Mouse (Mus musculus) 416B (cell line): ENCODE data around the gene Tmem9b.

ENCODE experiments used
- DNase-seq: peaks from one replicate; pipeline ENCODE4 v3.0.0; 2011; ENCODE audit warnings: low read depth

Gene Tmem9b

GRCm38 (mm10) chr7:109739822-109740370, 12.8 kb downstream of the Tmem9b start:
- DNase-seq, result no peak

- no peak for DNase-seq
These were observed 17.9 kb downstream of the Tmem9b start for GRCm38 (mm10) chr7:109734806-109735205.

- DNase-seq, result no peak
These were observed 21.0 kb downstream of the Tmem9b start, which contains the start of gene Ascl3 for GRCm38 (mm10) chr7:109731626-109732025. Gene Ascl3, minus strand, starts transcription at chr7:109731726.

- no peak for DNase-seq
These were observed 29.0 kb downstream of the Tmem9b start, which contains the start of gene BC051019 for GRCm38 (mm10) chr7:109723697-109724096. Gene BC051019, minus strand, starts transcription at chr7:109723850.

GRCm38 (mm10) chr7:109723114-109723513, 29.6 kb downstream of the Tmem9b start:
- DNase-seq, result no peak

GRCm38 (mm10) chr7:109722618-109723017, 30.1 kb downstream of the Tmem9b start:
- DNase-seq, result peak; percentile 19

GRCm38 (mm10) chr7:109719286-109719685, 33.4 kb downstream of the Tmem9b start:
- peak; percentile 57 for DNase-seq

- peak; percentile 33 for DNase-seq
These were observed 39.2 kb downstream of the Tmem9b start for GRCm38 (mm10) chr7:109713434-109713982.

- DNase-seq, result no peak
These were observed 40.5 kb downstream of the Tmem9b start for GRCm38 (mm10) chr7:109712198-109712597.

GRCm38 (mm10) chr7:109710069-109710468, 42.6 kb downstream of the Tmem9b start:
- no peak for DNase-seq

GRCm38 (mm10) chr7:109708961-109709382, 43.7 kb downstream of the Tmem9b start:
- DNase-seq, result no peak

GRCm38 (mm10) chr7:109707023-109707785, 45.5 kb downstream of the Tmem9b start:
- peak; percentile 79 for DNase-seq

GRCm38 (mm10) chr7:109704461-109704860, 48.2 kb downstream of the Tmem9b start:
- DNase-seq, result no peak

GRCm38 (mm10) chr7:109704016-109704377, 48.7 kb downstream of the Tmem9b start:
- peak; percentile 23 for DNase-seq

GRCm38 (mm10) chr7:109703190-109704015, 49.3 kb downstream of the Tmem9b start, which contains the start of the genes St5 and Akip1:
Gene St5, minus strand, starts transcription at chr7:109703605.
Gene Akip1, plus strand, starts transcription at chr7:109703690.
- peak; percentile 80 for DNase-seq

GRCm38 (mm10) chr7:109702721-109703120, 50.0 kb downstream of the Tmem9b start:
- no peak for DNase-seq

- DNase-seq, result peak; percentile 19
These were observed 52.5 kb downstream of the Tmem9b start for GRCm38 (mm10) chr7:109700213-109700612.

GRCm38 (mm10) chr7:109695339-109695726, 57.3 kb downstream of the Tmem9b start:
- DNase-seq, result no peak

GRCm38 (mm10) chr7:109694576-109695338, 57.9 kb downstream of the Tmem9b start:
- DNase-seq, result no peak

GRCm38 (mm10) chr7:109690961-109691360, 61.7 kb downstream of the Tmem9b start:
- DNase-seq, result no peak

- DNase-seq, result no peak
These were observed 62.6 kb downstream of the Tmem9b start for GRCm38 (mm10) chr7:109690101-109690500.
